Mouse (Mus musculus) hindbrain, embryonic 15.5 days (tissue): ENCODE results near the gene Fmnl3. TPM values are rescaled to one million over a fixed set of nuclear protein-coding genes. Genes with fewer than 3 reads are reported as not detected.
A peak's percentile ranks its signal among the peaks of the same experiment; 100 is the strongest.

Experiments
- ATAC-seq: fragments of 200-750 bp; cut with Nextera tagmentation; 2 replicates; pipeline ENCODE4 v1.8.0; 2017; ENCODE audit warnings: low read depth, moderate number of reproducible peaks, moderate TSS enrichment; ENCODE audit not compliant: low FRiP score
- H3K27ac ChIP-seq: fragments of 300-500 bp; sonication (generic); replicated peaks from 2 replicates; pipeline ENCODE4 v1.5.1; 2015; ENCODE audit warnings: mild to moderate bottlenecking, inconsistent platforms
- H3K27me3 ChIP-seq: fragments of 300-500 bp; sonication (generic); 2 replicates; pipeline ENCODE4 v1.6.1; 2015; ENCODE audit warnings: control low read depth, inconsistent platforms
- H3K36me3 ChIP-seq: fragments of 300-500 bp; sonication (generic); 2 replicates; pipeline ENCODE4 v1.6.1; 2015; ENCODE audit warnings: control low read depth, inconsistent platforms
- H3K4me1 ChIP-seq: fragments of 300-500 bp; sonication (generic); replicated peaks from 2 replicates; pipeline ENCODE4 v1.6.1; 2015; ENCODE audit warnings: control low read depth, inconsistent platforms
- H3K4me2 ChIP-seq: fragments of 300-500 bp; sonication (generic); 2 replicates; pipeline ENCODE4 v1.6.1; 2015; ENCODE audit warnings: moderate library complexity, mild to moderate bottlenecking, inconsistent platforms
- H3K4me3 ChIP-seq: fragments of 300-500 bp; sonication (generic); 2 replicates; pipeline ENCODE4 v1.5.1; 2015; ENCODE audit warnings: mild to moderate bottlenecking, inconsistent platforms
- H3K9ac ChIP-seq: fragments of 300-500 bp; sonication (generic); 2 replicates; pipeline ENCODE4 v1.6.1; 2015; ENCODE audit warnings: inconsistent platforms
- H3K9me3 ChIP-seq: fragments of 300-500 bp; sonication (generic); 2 replicates; pipeline ENCODE4 v1.6.1; 2016; ENCODE audit warnings: control low read depth, inconsistent platforms
- WGBS: fragments of 180-500 bp; shearing (Covaris S2); methylation state at CpG from one replicate; pipeline ENCODE4 v1.1.7; 2015; 5-methylcytosine and 5-hydroxymethylcytosine counted together
- polyA plus RNA-seq: library from polyadenylated mRNA; unstranded; fragments of >200 nt; fragmentation: Nextera tagmentation; extraction: Ambion mirVana; gene quantifications from 2 replicates; pipeline ENCODE4 v1.2.1, GENCODE M21; 2015

Gene Fmnl3
- polyA plus RNA-seq, 1 experiment from 2014 or later: 8.9 TPM

- Histone ChIP-seq H3K36me3 (no peaks in the 10 kb centered on the region), H3K9ac (no peak overlapping the region), H3K4me1 (peaks cover 25% of the 10 kb centered on the region), H3K27me3 (no peaks in the 10 kb centered on the region), H3K4me3 (no peak overlapping the region), H3K9me3 (no peaks in the 10 kb centered on the region), H3K27ac (no peak overlapping the region), H3K4me2 (no peak overlapping the region)
- no peak for ATAC-seq
- WGBS: 96% methylated on average over 2 of the region's 2 CpGs
Observed at GRCm38 (mm10) chr15:99338916-99339315, 31.4 kb downstream of the Fmnl3 start.

- no peak for ATAC-seq
- no peaks in the 10 kb centered on the region for H3K36me3 ChIP-seq
- no peaks in the 10 kb centered on the region for H3K27me3 ChIP-seq
- no peak overlapping the region for H3K4me3 ChIP-seq
- no peak overlapping the region for H3K4me2 ChIP-seq
- H3K9ac ChIP-seq: no peak overlapping the region
- H3K4me1 ChIP-seq: peaks cover 24% of the 10 kb centered on the region
- 85% methylated on average over 8 of the region's 8 CpGs for WGBS
- no peak overlapping the region for H3K27ac ChIP-seq
- H3K9me3 ChIP-seq: no peaks in the 10 kb centered on the region
Observed at GRCm38 (mm10) chr15:99335801-99336320, 34.4 kb downstream of the Fmnl3 start.

GRCm38 (mm10) chr15:99334500-99334899 lies 35.8 kb downstream of the Fmnl3 start:
- Histone ChIP-seq H3K9ac (no peak overlapping the region), H3K4me3 (no peak overlapping the region), H3K36me3 (no peaks in the 10 kb centered on the region), H3K27ac (peak overlapping the region; percentile 69), H3K9me3 (no peaks in the 10 kb centered on the region), H3K27me3 (no peaks in the 10 kb centered on the region), H3K4me2 (no peak overlapping the region), H3K4me1 (peaks cover 20% of the 10 kb centered on the region)
- 59% methylated on average over 6 of the region's 6 CpGs for WGBS
- ATAC-seq: peak; percentile 54; the same call in 1 of the 2 replicates

GRCm38 (mm10) chr15:99333676-99334065 lies 36.6 kb downstream of the Fmnl3 start:
- WGBS: 91% methylated on average over 3 of the region's 3 CpGs
- peak overlapping the region; percentile 69 for H3K27ac ChIP-seq
- H3K4me2 ChIP-seq: no peak overlapping the region
- no peaks in the 10 kb centered on the region for H3K9me3 ChIP-seq
- no peaks in the 10 kb centered on the region for H3K27me3 ChIP-seq
- H3K4me1 ChIP-seq: peaks cover 18% of the 10 kb centered on the region
- H3K4me3 ChIP-seq: no peak overlapping the region
- no peaks in the 10 kb centered on the region for H3K36me3 ChIP-seq
- H3K9ac ChIP-seq: no peak overlapping the region
- ATAC-seq: no peak; the same call in 1 of the 2 replicates

- H3K4me2 ChIP-seq: no peak overlapping the region
- WGBS: 64% methylated on average over 9 of the region's 9 CpGs
- H3K9me3 ChIP-seq: no peaks in the 10 kb centered on the region
- peaks cover 18% of the 10 kb centered on the region for H3K4me1 ChIP-seq
- peak overlapping the region; percentile 69 for H3K27ac ChIP-seq
- no peak overlapping the region for H3K9ac ChIP-seq
- no peaks in the 10 kb centered on the region for H3K27me3 ChIP-seq
- no peaks in the 10 kb centered on the region for H3K36me3 ChIP-seq
- peak; percentile 54 for ATAC-seq
- no peak overlapping the region for H3K4me3 ChIP-seq
Observed at GRCm38 (mm10) chr15:99332921-99333675, 37.2 kb downstream of the Fmnl3 start.

GRCm38 (mm10) chr15:99332111-99332510 lies 38.2 kb downstream of the Fmnl3 start:
- H3K4me1 ChIP-seq: peaks cover 18% of the 10 kb centered on the region
- no peak for ATAC-seq
- H3K4me2 ChIP-seq: no peak overlapping the region
- H3K9me3 ChIP-seq: no peaks in the 10 kb centered on the region
- no peaks in the 10 kb centered on the region for H3K27me3 ChIP-seq
- no peak overlapping the region for H3K9ac ChIP-seq
- H3K4me3 ChIP-seq: no peak overlapping the region
- H3K27ac ChIP-seq: peak overlapping the region; percentile 69
- peaks cover 8% of the 10 kb centered on the region for H3K36me3 ChIP-seq

- Histone ChIP-seq H3K9me3 (no peaks in the 10 kb centered on the region), H3K9ac (no peak overlapping the region), H3K4me1 (peaks cover 18% of the 10 kb centered on the region), H3K4me2 (no peak overlapping the region), H3K4me3 (no peak overlapping the region), H3K27me3 (no peaks in the 10 kb centered on the region), H3K27ac (no peak overlapping the region), H3K36me3 (peaks cover 9% of the 10 kb centered on the region)
- no peak for ATAC-seq
- WGBS: 63% methylated on average over 5 of the region's 5 CpGs
Observed at GRCm38 (mm10) chr15:99331341-99331740, 38.9 kb downstream of the Fmnl3 start.

- 64% methylated on average over 2 of the region's 2 CpGs for WGBS
- H3K9me3 ChIP-seq: no peaks in the 10 kb centered on the region
Observed at GRCm38 (mm10) chr15:99330324-99330723, 40.0 kb downstream of the Fmnl3 start.

GRCm38 (mm10) chr15:99328011-99328410 lies 42.3 kb downstream of the Fmnl3 start:
- ATAC-seq: no peak
- WGBS: 93% methylated on average over 5 of the region's 5 CpGs
- Histone ChIP-seq H3K9me3 (no peaks in the 10 kb centered on the region), H3K27me3 (no peaks in the 10 kb centered on the region), H3K4me2 (no peak overlapping the region), H3K27ac (no peak overlapping the region), H3K9ac (no peak overlapping the region), H3K4me3 (no peak overlapping the region), H3K4me1 (peaks cover 7% of the 10 kb centered on the region), H3K36me3 (peaks cover 17% of the 10 kb centered on the region)

More at GRCm38 (mm10) chr15:99330324-99330723, 40.0 kb downstream of the Fmnl3 start:
- H3K4me1 ChIP-seq: peaks cover 18% of the 10 kb centered on the region
- H3K4me2 ChIP-seq: no peak overlapping the region
- H3K36me3 ChIP-seq: peaks cover 12% of the 10 kb centered on the region
- no peak for ATAC-seq
- no peak overlapping the region for H3K27ac ChIP-seq
- no peak overlapping the region for H3K4me3 ChIP-seq
- no peaks in the 10 kb centered on the region for H3K27me3 ChIP-seq
- no peak overlapping the region for H3K9ac ChIP-seq

GRCm38 (mm10) chr15:99326959-99327358 lies 43.3 kb downstream of the Fmnl3 start:
- Histone ChIP-seq H3K9ac (no peak overlapping the region), H3K27me3 (no peaks in the 10 kb centered on the region), H3K9me3 (no peaks in the 10 kb centered on the region), H3K27ac (no peak overlapping the region), H3K4me1 (no peaks in the 10 kb centered on the region), H3K36me3 (peaks cover 24% of the 10 kb centered on the region), H3K4me3 (no peak overlapping the region), H3K4me2 (no peak overlapping the region)
- 87% methylated on average over 1 of the region's 1 CpGs for WGBS
- no peak for ATAC-seq

- H3K4me1 ChIP-seq: no peaks in the 10 kb centered on the region
- no peak for ATAC-seq
- no peak overlapping the region for H3K27ac ChIP-seq
- peaks cover 26% of the 10 kb centered on the region for H3K36me3 ChIP-seq
- H3K9ac ChIP-seq: no peak overlapping the region
- no peak overlapping the region for H3K4me2 ChIP-seq
- no peaks in the 10 kb centered on the region for H3K27me3 ChIP-seq
- no peaks in the 10 kb centered on the region for H3K9me3 ChIP-seq
- WGBS: 59% methylated on average over 2 of the region's 2 CpGs
- no peak overlapping the region for H3K4me3 ChIP-seq
Observed at GRCm38 (mm10) chr15:99326407-99326806, 43.9 kb downstream of the Fmnl3 start.

- peaks cover 30% of the 10 kb centered on the region for H3K36me3 ChIP-seq
- H3K4me1 ChIP-seq: no peaks in the 10 kb centered on the region
- H3K27me3 ChIP-seq: no peaks in the 10 kb centered on the region
- no peak overlapping the region for H3K4me2 ChIP-seq
- H3K27ac ChIP-seq: no peak overlapping the region
- no peak overlapping the region for H3K4me3 ChIP-seq
- 96% methylated on average over 6 of the region's 6 CpGs for WGBS
- H3K9ac ChIP-seq: no peak overlapping the region
- no peaks in the 10 kb centered on the region for H3K9me3 ChIP-seq
- no peak for ATAC-seq
Observed at GRCm38 (mm10) chr15:99325598-99325997, 44.7 kb downstream of the Fmnl3 start.
